Mouse (Mus musculus) lung, postnatal 0 days (tissue): ENCODE data around the gene Amdhd1. TPM values are rescaled to one million over a fixed set of nuclear protein-coding genes. Genes with fewer than 3 reads are reported as not detected.

Experiments used
- ATAC-seq: fragments of 200-750 bp; cut with Nextera tagmentation; 2 replicates; pipeline ENCODE4 v1.8.0; 2017; ENCODE audit warnings: moderate library complexity
- DNase-seq: peaks from one replicate; pipeline ENCODE4 v3.0.0-alpha.2; 2016; ENCODE audit warnings: low spot score
- H3K27ac ChIP-seq: fragments of 300-500 bp; sonication (generic); 2 replicates; pipeline ENCODE4 v1.5.1; 2014; ENCODE audit warnings: antibody characterized with exemption, mild to moderate bottlenecking, low read length, mixed read lengths
- H3K27me3 ChIP-seq: fragments of 300-500 bp; sonication (generic); replicated peaks from 2 replicates; pipeline ENCODE4 v1.6.1; 2014; ENCODE audit warnings: low read length, mixed read lengths; ENCODE audit not compliant: insufficient read depth
- H3K36me3 ChIP-seq: fragments of 300-500 bp; sonication (generic); 2 replicates; pipeline ENCODE4 v1.6.1; 2014; ENCODE audit warnings: low read length, mixed read lengths; ENCODE audit not compliant: insufficient read depth
- H3K4me1 ChIP-seq: fragments of 300-500 bp; sonication (generic); 2 replicates; pipeline ENCODE4 v1.6.1; 2014; ENCODE audit warnings: antibody characterized with exemption, low read depth, low read length, mixed read lengths; ENCODE audit not compliant: insufficient read depth
- H3K4me2 ChIP-seq: fragments of 300-500 bp; sonication (generic); replicated peaks from 2 replicates; pipeline ENCODE4 v1.6.1; 2014; ENCODE audit warnings: low read depth, mild to moderate bottlenecking, low read length, moderate library complexity, mixed read lengths
- H3K4me3 ChIP-seq: fragments of 300-500 bp; sonication (generic); 2 replicates; pipeline ENCODE4 v1.5.1; 2014; ENCODE audit warnings: low read depth, low read length
- H3K9ac ChIP-seq: fragments of 300-500 bp; sonication (generic); replicated peaks from 2 replicates; pipeline ENCODE4 v1.6.1; 2014; ENCODE audit warnings: low read depth, mild to moderate bottlenecking
- H3K9me3 ChIP-seq: fragments of 300-500 bp; sonication (generic); 2 replicates; pipeline ENCODE4 v1.6.1; 2016; ENCODE audit warnings: low read length, mixed read lengths
- CTCF ChIP-seq: IDR thresholded peaks from 2 replicates; pipeline ENCODE4 v1.5.1; 2016; ENCODE audit warnings: antibody characterized with exemption, mild to moderate bottlenecking
- EP300 ChIP-seq: IDR thresholded peaks from 2 replicates; pipeline ENCODE4 v1.6.1; 2016; ENCODE audit warnings: antibody characterized with exemption, mild to moderate bottlenecking, control low read depth
- WGBS: fragments of 180-500 bp; shearing (Covaris S2); extraction: QIAGEN DNeasy Blood & Tissue Kit; methylation state at CpG from one replicate; pipeline ENCODE4 v1.1.7; 2014; 5-methylcytosine and 5-hydroxymethylcytosine counted together
- polyA plus RNA-seq: library from polyadenylated mRNA; unstranded; fragments of >200 nt; fragmentation: Nextera tagmentation; extraction: Ambion mirVana; gene quantifications from 2 replicates; pipeline ENCODE4 v1.2.1, GENCODE M21; 2015

Gene Amdhd1
- polyA plus RNA-seq, result 0.11 and 0.24 TPM in 2 replicates

- Histone ChIP-seq H3K27me3 (no peaks in the 10 kb centered on the region), H3K36me3 (no peaks in the 10 kb centered on the region), H3K9ac (0 out of 2 replicates have a peak within 1 kb of the TSS, but pooled peaks have one; percentile 13), H3K9me3 (no peaks in the 10 kb centered on the region), H3K4me2 (peak within 1 kb of the TSS; percentile 61), H3K27ac (no peak within 1 kb of the TSS), H3K4me1 (peaks cover 4% of the 10 kb centered on the region; the same call in 1 of the 2 replicates), H3K4me3 (peak within 1 kb of the TSS; percentile 36)
- DNase-seq, result peak; percentile 94
- peak; percentile 99 for ATAC-seq
- TF ChIP-seq EP300 (no peak), CTCF (peak; percentile 96)
- 2% methylated on average over 35 of the region's 35 CpGs for WGBS
These were observed at the start of gene Amdhd1 for GRCm38 (mm10) chr10:93539775-93540430. Gene Amdhd1 (minus strand): TSS chr10:93540033.

- Histone ChIP-seq H3K36me3 (no peaks in the 10 kb centered on the region), H3K4me1 (peaks cover 13% of the 10 kb centered on the region; the same call in 1 of the 2 replicates), H3K27ac (peak within 1 kb of the TSS; percentile 66), H3K27me3 (no peaks in the 10 kb centered on the region), H3K9ac (peak within 1 kb of the TSS; percentile 60), H3K4me3 (peak within 1 kb of the TSS; percentile 72), H3K9me3 (no peaks in the 10 kb centered on the region), H3K4me2 (peak within 1 kb of the TSS; percentile 78)
- ATAC-seq (peak; percentile 96), DNase-seq (peak; percentile 94)
- WGBS, result under 1% methylated on average over 45 of the region's 63 CpGs
- no peak; the same call in 1 of the 2 replicates for TF ChIP-seq CTCF
- TF ChIP-seq EP300, result no peak
These were observed 49.5 kb upstream of the Amdhd1 start, which contains the start of gene Snrpf for GRCm38 (mm10) chr10:93589281-93589848. Gene Snrpf (minus strand): TSS chr10:93589706.

- no peak for ATAC-seq
- Histone ChIP-seq H3K4me1 (peaks cover 10% of the 10 kb centered on the region; the same call in 1 of the 2 replicates), H3K9me3 (no peaks in the 10 kb centered on the region), H3K27ac (peak overlapping the region; percentile 66), H3K4me2 (peak overlapping the region; percentile 78), H3K27me3 (no peaks in the 10 kb centered on the region), H3K36me3 (no peaks in the 10 kb centered on the region), H3K4me3 (peak overlapping the region; percentile 72), H3K9ac (peak overlapping the region; percentile 60)
- 1% methylated on average over 11 of the region's 11 CpGs for WGBS
- DNase-seq, result peak; percentile 14
- no peak for TF ChIP-seq EP300
- TF ChIP-seq CTCF, result no peak
These were observed 49.0 kb upstream of the Amdhd1 start for GRCm38 (mm10) chr10:93588796-93589195.

- ATAC-seq (peak; percentile 28; the same call in 1 of the 2 replicates), DNase-seq (peak; percentile 89)
- WGBS, result 62% methylated on average over 13 of the region's 13 CpGs
- Histone ChIP-seq H3K9me3 (no peaks in the 10 kb centered on the region), H3K27ac (no peak overlapping the region), H3K27me3 (no peaks in the 10 kb centered on the region), H3K4me3 (no peak overlapping the region), H3K9ac (no peak overlapping the region), H3K36me3 (no peaks in the 10 kb centered on the region), H3K4me1 (no peaks in the 10 kb centered on the region), H3K4me2 (no peak overlapping the region)
- TF ChIP-seq EP300 (no peak), CTCF (peak; percentile 86)
These were observed 37.5 kb upstream of the Amdhd1 start for GRCm38 (mm10) chr10:93577271-93577886.

GRCm38 (mm10) chr10:93575960-93576359 lies 36.1 kb upstream of the Amdhd1 start:
- no peak for DNase-seq
- no peaks in the 10 kb centered on the region for H3K4me1 ChIP-seq
- H3K27ac ChIP-seq, result no peak overlapping the region
- TF ChIP-seq CTCF, result no peak
- TF ChIP-seq EP300, result no peak
- no peak overlapping the region for H3K9ac ChIP-seq
- no peak overlapping the region for H3K4me2 ChIP-seq
- ATAC-seq, result no peak
- no peak overlapping the region for H3K4me3 ChIP-seq
- no peaks in the 10 kb centered on the region for H3K9me3 ChIP-seq
- no peaks in the 10 kb centered on the region for H3K36me3 ChIP-seq
- WGBS, result 87% methylated on average over 8 of the region's 8 CpGs
- no peaks in the 10 kb centered on the region for H3K27me3 ChIP-seq

- DNase-seq (no peak), ATAC-seq (no peak)
- TF ChIP-seq CTCF (no peak), EP300 (no peak)
- Histone ChIP-seq H3K4me3 (no peak overlapping the region), H3K9ac (no peak overlapping the region), H3K36me3 (no peaks in the 10 kb centered on the region), H3K4me2 (no peak overlapping the region), H3K27ac (no peak overlapping the region), H3K9me3 (no peaks in the 10 kb centered on the region), H3K27me3 (no peaks in the 10 kb centered on the region), H3K4me1 (no peaks in the 10 kb centered on the region)
- 41% methylated on average over 4 of the region's 4 CpGs for WGBS
These were observed 35.1 kb upstream of the Amdhd1 start for GRCm38 (mm10) chr10:93574966-93575365.
